Mouse (Mus musculus) cerebellum, adult 11-12 months (tissue): ENCODE measurements around the gene Slc9a9.
A peak's percentile ranks its signal among the peaks of the same experiment; 100 is the strongest.

Experiments
- DNase-seq: peaks from one replicate; pipeline ENCODE4 v3.0.0; 2022

The Slc9a9 gene

GRCm38 (mm10) chr9:94968596-94969120 lies 298.9 kb downstream of the Slc9a9 start:
- no peak for DNase-seq

- peak; percentile 51 for DNase-seq
Measured at GRCm38 (mm10) chr9:94969131-94969530, 299.4 kb downstream of the Slc9a9 start.

GRCm38 (mm10) chr9:94972021-94972420 lies 302.3 kb downstream of the Slc9a9 start:
- DNase-seq, result no peak

GRCm38 (mm10) chr9:94972693-94973092 lies 303.0 kb downstream of the Slc9a9 start:
- DNase-seq, result no peak

GRCm38 (mm10) chr9:94976191-94976590 lies 306.5 kb downstream of the Slc9a9 start:
- no peak for DNase-seq

GRCm38 (mm10) chr9:94993575-94993974 lies 323.9 kb downstream of the Slc9a9 start:
- no peak for DNase-seq

- no peak for DNase-seq
Measured at GRCm38 (mm10) chr9:95020136-95020706, 350.5 kb downstream of the Slc9a9 start.

GRCm38 (mm10) chr9:95034140-95034970 lies 364.6 kb downstream of the Slc9a9 start:
- no peak for DNase-seq

- no peak for DNase-seq
Measured at GRCm38 (mm10) chr9:95036209-95036608, 366.5 kb downstream of the Slc9a9 start.

GRCm38 (mm10) chr9:95042420-95042819 lies 372.7 kb downstream of the Slc9a9 start:
- no peak for DNase-seq

GRCm38 (mm10) chr9:95052160-95052559 lies 382.5 kb downstream of the Slc9a9 start:
- no peak for DNase-seq

GRCm38 (mm10) chr9:95053183-95053582 lies 383.5 kb downstream of the Slc9a9 start:
- DNase-seq, result no peak

GRCm38 (mm10) chr9:95055843-95056242 lies 386.1 kb downstream of the Slc9a9 start:
- no peak for DNase-seq

- no peak for DNase-seq
Measured at GRCm38 (mm10) chr9:95060702-95061101, 391.0 kb downstream of the Slc9a9 start.

- DNase-seq, result no peak
Measured at GRCm38 (mm10) chr9:95067037-95067436, 397.3 kb downstream of the Slc9a9 start.

GRCm38 (mm10) chr9:95068466-95068865 lies 398.8 kb downstream of the Slc9a9 start:
- no peak for DNase-seq

- no peak for DNase-seq
Measured at GRCm38 (mm10) chr9:95070832-95071519, 401.3 kb downstream of the Slc9a9 start.

GRCm38 (mm10) chr9:95072450-95072955 lies 402.8 kb downstream of the Slc9a9 start:
- DNase-seq, result no peak

- DNase-seq, result no peak
Measured at GRCm38 (mm10) chr9:95073691-95074090, 404.0 kb downstream of the Slc9a9 start.

- DNase-seq, result no peak
Measured at GRCm38 (mm10) chr9:95075856-95076255, 406.1 kb downstream of the Slc9a9 start.

- DNase-seq, result no peak
Measured at GRCm38 (mm10) chr9:95077938-95078337, 408.2 kb downstream of the Slc9a9 start.

- no peak for DNase-seq
Measured at GRCm38 (mm10) chr9:95078626-95079025, 408.9 kb downstream of the Slc9a9 start.

- no peak for DNase-seq
Measured at GRCm38 (mm10) chr9:95079951-95080350, 410.2 kb downstream of the Slc9a9 start.
